Mouse (Mus musculus) spleen, postnatal 0 days (tissue): ENCODE results near the gene March6. TPM values are rescaled to one million over a fixed set of nuclear protein-coding genes. Genes with fewer than 3 reads are reported as not detected.

Source experiments
- polyA plus RNA-seq: library from polyadenylated mRNA; unstranded; fragments of >200 nt; fragmentation: Nextera tagmentation; extraction: Ambion mirVana; gene quantifications from 2 replicates; pipeline ENCODE4 v1.2.1, GENCODE M21; 2015

Gene March6
- 16.2 and 17.1 TPM in 2 replicates for polyA plus RNA-seq

DNA sequence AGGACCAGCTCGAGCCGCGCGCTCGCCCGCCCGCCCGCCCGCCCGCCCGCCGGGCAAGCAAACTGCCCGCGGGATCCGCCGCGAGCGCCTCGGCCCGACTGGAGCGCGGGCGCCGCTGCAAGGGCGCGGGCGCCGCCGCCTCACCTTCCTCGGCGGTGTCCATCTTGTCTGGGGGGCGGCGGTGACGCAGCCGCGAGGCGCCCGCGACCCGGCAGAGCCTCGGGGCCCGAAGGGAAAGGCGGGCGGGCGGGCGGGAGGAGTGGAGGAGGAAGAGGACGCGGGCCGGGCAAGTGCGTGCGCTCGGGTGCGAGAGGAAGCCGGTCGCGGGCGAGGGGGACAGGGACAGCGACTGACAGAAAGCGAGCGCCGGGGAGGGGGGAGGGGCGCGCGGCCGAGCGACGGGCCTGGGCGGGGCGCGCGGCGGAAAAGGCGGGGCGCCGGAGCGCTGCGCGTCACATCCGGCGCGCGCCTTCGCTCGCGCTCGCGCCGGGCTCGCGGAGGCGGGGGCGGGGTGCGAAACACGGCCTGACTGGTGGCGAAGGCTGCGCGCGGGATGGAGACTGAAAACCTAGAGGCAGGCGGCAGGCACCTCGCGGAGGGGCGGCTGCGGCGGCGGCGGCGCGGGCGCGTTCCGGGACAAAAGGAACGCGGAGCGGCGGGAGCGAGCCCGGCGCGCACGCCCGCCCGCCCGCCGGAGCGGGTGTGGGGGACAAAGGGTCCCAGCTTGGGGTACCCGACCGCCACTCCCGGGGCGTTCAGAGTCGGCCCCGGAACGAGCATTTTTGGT is at the start of gene March6:
TSS of gene March6 (minus strand) at position 395 of the 787 bp plus-strand sequence.

DNA sequence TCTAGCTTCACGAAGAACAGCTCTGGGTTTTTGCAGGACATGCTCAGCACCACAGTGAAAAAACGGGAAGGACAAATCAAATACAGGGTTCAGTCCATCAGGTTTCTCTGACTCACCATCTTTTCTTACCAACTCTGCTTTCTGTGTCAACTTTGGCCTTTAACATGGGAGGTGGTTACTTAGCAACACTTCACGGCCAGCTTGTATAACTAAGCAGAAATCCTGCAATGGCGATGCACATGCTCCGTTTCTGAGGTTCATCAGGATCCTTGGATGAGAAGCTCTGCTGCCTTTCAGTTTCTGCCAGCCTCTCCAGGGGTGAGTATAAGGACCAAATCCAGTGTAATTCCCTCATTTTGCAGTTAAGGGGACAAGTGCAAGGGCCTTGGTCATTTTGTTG is 34.3 kb upstream of the March6 start, which contains the start of gene Cmbl:
TSS of gene Cmbl (plus strand) at position 206 of the 400 bp plus-strand sequence.

DNA sequence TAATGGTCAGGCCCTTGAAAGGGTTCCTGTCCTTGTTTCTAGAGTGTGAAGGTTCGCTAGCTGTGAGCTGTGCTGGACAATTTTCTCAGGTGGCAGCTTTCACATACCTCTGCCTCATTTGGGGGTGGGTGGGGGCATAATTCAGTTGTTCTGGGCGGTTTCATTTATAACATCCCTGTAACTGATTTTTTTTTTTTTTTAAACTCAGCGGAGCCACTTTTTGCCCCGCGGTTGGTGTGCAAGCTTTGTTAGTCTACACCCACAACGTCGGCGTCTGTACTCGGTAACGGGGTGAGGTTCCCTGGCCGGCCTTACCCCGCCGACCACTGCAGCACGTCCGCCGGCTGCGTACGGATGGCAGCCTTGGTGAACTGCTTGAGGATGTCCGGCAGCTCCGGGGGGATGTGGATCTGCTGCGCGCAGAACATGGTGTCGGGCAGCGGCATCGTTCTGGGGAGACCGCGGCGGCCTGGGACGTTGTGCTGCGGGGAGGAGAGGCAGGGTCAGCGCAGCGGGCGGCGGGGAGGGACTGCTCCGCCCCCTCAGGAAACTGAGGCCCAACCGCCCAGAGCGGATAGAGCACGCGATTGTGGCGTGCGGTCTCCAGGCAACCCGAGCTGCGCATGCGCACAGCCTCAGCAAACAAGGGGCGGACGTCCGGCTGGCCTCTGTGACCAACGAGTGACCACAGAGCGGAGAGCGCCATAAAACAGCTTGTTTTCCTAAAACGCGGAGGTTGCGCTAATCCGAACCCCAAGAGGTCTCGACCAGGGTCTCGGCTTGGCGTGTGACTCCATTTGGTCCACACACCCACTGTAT is 77.5 kb downstream of the March6 start, which contains the start of gene Ropn1l:
TSS of gene Ropn1l (minus strand) at position 640 of the 819 bp plus-strand sequence.

Other genes with a start within 250 kb of the March6 start
- 4.2 and 5.3 TPM in 2 replicates for gene Ankrd33b, start 163.3 kb downstream of the March6 start, polyA plus RNA-seq
- gene Ropn1l, start 77.3 kb downstream of the March6 start, polyA plus RNA-seq, result 1.6 and 1.7 TPM in 2 replicates
- 7.3 and 11.2 TPM in 2 replicates for gene Cmbl, start 34.3 kb upstream of the March6 start, polyA plus RNA-seq
- 284 and 303 TPM in 2 replicates for gene Cct5, start 70.8 kb upstream of the March6 start, polyA plus RNA-seq
- gene Fam173b, start 70.8 kb upstream of the March6 start, polyA plus RNA-seq, result 11.1 and 12.6 TPM in 2 replicates